Mouse (Mus musculus) forebrain, postnatal 0 days (tissue): ENCODE data around the gene Sox4. TPM values are rescaled to one million over a fixed set of nuclear protein-coding genes. Genes with fewer than 3 reads are reported as not detected.

Source experiments
- ATAC-seq: fragments of 200-750 bp; cut with Nextera tagmentation; 2 replicates; pipeline ENCODE4 v1.8.0; 2017; ENCODE audit warnings: mild to moderate bottlenecking, moderate library complexity
- DNase-seq: peaks from one replicate; pipeline ENCODE4 v3.0.0-alpha.2; 2015
- H3K27ac ChIP-seq: fragments of 300-500 bp; sonication (generic); 2 replicates; pipeline ENCODE4 v1.5.1; 2014; ENCODE audit warnings: low read depth, mild to moderate bottlenecking, antibody characterized with exemption, low read length, moderate library complexity, mixed read lengths
- H3K27me3 ChIP-seq: fragments of 300-500 bp; sonication (generic); 2 replicates; pipeline ENCODE4 v1.6.1; 2014; ENCODE audit warnings: mild to moderate bottlenecking, low read length, mixed read lengths; ENCODE audit not compliant: insufficient read depth
- H3K36me3 ChIP-seq: fragments of 300-500 bp; sonication (generic); 2 replicates; pipeline ENCODE4 v1.6.1; 2014; ENCODE audit warnings: mild to moderate bottlenecking, moderate library complexity; ENCODE audit not compliant: insufficient read depth
- H3K4me1 ChIP-seq: fragments of 300-500 bp; sonication (generic); 2 replicates; pipeline ENCODE4 v1.6.1; 2014; ENCODE audit warnings: antibody characterized with exemption; ENCODE audit not compliant: insufficient read depth
- H3K4me2 ChIP-seq: fragments of 300-500 bp; sonication (generic); 2 replicates; pipeline ENCODE4 v1.6.1; 2014; ENCODE audit warnings: low read depth, mild to moderate bottlenecking, moderate library complexity
- H3K4me3 ChIP-seq: fragments of 300-500 bp; sonication (generic); 2 replicates; pipeline ENCODE4 v1.5.1; 2014; ENCODE audit warnings: low read depth, low read length, mixed read lengths
- H3K9ac ChIP-seq: fragments of 300-500 bp; sonication (generic); 2 replicates; pipeline ENCODE4 v1.6.1; 2014; ENCODE audit warnings: mild to moderate bottlenecking
- H3K9me3 ChIP-seq: fragments of 300-500 bp; sonication (generic); 2 replicates; pipeline ENCODE4 v1.6.1; 2016; ENCODE audit warnings: low read length
- CTCF ChIP-seq: sonication (generic); IDR thresholded peaks from 2 replicates; pipeline ENCODE4 v1.5.1; 2016; ENCODE audit warnings: antibody characterized with exemption, control low read depth, low read depth
- WGBS: fragments of 180-500 bp; shearing (Covaris S2); extraction: QIAGEN DNeasy Blood & Tissue Kit; methylation state at CpG from one replicate; pipeline ENCODE4 v1.1.7; 2014; 5-methylcytosine and 5-hydroxymethylcytosine counted together
- polyA plus RNA-seq: library from polyadenylated mRNA; unstranded; fragments of >200 nt; fragmentation: Nextera tagmentation; extraction: Ambion mirVana; gene quantifications from 2 replicates; pipeline ENCODE4 v1.2.1, GENCODE M21; 2015
- total RNA-seq: library from RNA; depleted of rRNA; stranded (reverse); fragments of >200 nt; gene quantifications from 2 replicates; pipeline ENCODE4 v1.2.3, GENCODE M21; 2014

Gene Sox4
- total and polyA plus RNA-seq, 2 experiments from 2014 or later: 202 to 275 TPM

DNA sequence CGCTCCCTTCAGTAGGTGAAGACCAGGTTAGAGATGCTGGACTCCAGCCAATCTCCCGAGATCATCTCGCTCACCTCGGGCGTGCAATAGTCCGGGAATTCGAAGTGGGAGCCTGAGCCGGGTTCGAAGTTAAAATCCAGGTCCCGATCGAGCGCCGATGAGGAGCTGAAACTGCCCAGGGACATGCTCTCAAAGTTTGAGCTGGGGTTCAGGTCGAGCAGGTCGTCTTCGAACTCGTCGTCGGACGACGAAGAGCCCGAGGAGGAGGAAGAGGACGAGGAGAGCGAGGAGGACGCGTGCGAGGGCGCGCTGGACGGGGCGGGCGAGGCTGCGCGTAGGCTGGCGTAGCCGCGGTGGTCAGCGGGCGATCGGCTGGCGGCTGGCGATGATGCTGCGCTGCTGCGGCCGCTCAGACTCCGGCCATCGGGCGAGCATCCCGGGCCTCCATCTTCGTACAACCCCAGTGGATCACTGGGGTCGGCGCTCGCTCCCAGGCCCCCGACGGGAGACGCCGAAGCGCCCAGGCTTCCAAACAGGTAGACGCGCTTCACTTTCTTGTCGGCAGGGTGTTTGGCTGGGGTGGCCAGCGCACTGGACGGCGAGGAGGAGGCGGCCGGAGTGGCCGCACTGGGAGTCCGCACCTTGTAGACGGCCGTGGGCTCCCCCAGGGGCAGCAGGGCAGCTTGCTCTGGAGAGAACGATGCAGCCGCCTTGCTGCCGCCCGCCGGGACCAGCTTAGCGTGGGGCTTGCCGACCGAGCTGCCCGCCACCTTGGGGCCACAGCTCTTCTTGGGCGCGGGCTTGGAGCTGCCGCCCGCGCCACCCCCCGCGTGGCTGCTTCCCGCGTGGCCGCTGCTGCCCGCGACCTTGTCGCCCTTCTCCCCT is 1.6 kb downstream of the Sox4 start:
- H3K4me3 ChIP-seq: peak overlapping the region; percentile 92
- peaks cover 3% of the 10 kb centered on the region for H3K4me1 ChIP-seq
- no peaks in the 10 kb centered on the region for H3K36me3 ChIP-seq
- no peaks in the 10 kb centered on the region for H3K9me3 ChIP-seq
- peak overlapping the region; percentile 99 for H3K9ac ChIP-seq
- peak; percentile 61 for DNase-seq
- ATAC-seq: no peak
- under 1% methylated on average over 90 of the region's 92 CpGs for WGBS
- H3K4me2 ChIP-seq: peak overlapping the region; percentile 47
- TF ChIP-seq CTCF: no peak
- H3K27ac ChIP-seq: peak overlapping the region; percentile 99
- H3K27me3 ChIP-seq: no peaks in the 10 kb centered on the region

DNA sequence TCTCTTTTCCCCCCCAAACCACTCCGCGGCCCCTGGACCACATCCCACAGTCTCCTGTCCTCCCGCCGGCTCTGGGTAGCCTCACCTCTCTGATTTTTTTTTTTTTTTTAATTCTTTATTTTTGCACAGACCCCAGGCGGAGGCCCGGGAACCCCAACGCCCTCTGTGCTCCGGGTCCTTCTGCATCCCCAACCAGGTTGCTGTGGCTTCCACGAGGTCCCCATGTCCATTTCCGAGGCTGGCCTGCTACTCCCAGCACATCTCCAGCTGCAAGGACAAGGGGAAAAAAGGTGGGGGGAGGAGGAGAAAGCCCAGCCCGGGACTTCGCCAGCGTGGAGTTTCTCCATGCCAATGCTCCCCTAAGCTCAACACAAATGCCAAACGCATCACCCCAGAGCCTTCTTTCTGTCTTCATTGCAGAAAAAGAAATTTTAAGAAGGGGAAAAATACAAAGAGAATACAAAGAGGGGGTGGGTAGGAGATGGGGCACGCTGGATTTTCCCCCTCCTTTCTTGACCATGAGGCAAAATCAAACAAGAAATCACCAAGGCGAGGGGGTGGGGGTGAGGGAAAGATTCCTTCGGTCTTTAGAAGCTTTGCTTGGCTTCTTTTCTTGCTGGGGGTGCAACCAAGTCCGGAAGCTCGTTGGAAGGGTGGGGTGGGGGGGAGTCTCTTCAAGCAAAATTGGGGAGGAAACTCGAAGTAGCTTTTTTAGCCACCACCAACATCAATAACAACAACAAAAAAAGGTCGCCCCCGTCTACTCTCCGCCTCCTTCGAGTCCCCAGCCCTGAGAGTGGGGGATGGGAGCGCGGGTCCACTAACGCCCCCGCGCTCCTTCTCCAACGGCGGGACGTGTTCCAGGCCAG is 2.7 kb downstream of the Sox4 start:
- Histone ChIP-seq H3K27ac (peak overlapping the region; percentile 99), H3K4me3 (peak overlapping the region; percentile 92), H3K36me3 (no peaks in the 10 kb centered on the region), H3K4me2 (peak overlapping the region; percentile 47), H3K9me3 (no peaks in the 10 kb centered on the region), H3K27me3 (no peaks in the 10 kb centered on the region), H3K4me1 (peaks cover 5% of the 10 kb centered on the region), H3K9ac (peak overlapping the region; percentile 99)
- peak; percentile 74 for DNase-seq
- ATAC-seq: no peak
- under 1% methylated on average over 32 of the region's 32 CpGs for WGBS
- no peak for TF ChIP-seq CTCF

DNA sequence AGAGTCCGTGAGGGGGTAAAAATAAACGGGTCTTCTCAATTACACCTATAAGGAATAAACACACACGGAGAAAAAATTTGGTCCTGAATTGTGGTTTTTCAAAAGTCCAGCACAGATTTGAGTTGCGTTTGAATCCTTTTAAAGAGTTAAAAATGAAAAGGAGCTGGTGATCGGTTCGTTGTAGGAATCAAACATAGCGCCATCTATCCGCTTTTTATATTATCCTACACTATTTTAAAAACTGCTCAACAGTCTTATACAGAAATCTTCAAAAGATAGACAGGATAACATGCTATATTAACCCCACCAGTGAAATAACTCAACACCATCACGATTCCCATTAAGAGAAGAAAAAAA is 3.3 kb downstream of the Sox4 start:
- peak; percentile 43 for TF ChIP-seq CTCF
- H3K36me3 ChIP-seq: no peaks in the 10 kb centered on the region
- H3K4me3 ChIP-seq: peak overlapping the region; percentile 92
- H3K4me1 ChIP-seq: peaks cover 5% of the 10 kb centered on the region
- under 1% methylated on average over 9 of the region's 9 CpGs for WGBS
- ATAC-seq: no peak
- H3K9me3 ChIP-seq: no peaks in the 10 kb centered on the region
- no peaks in the 10 kb centered on the region for H3K27me3 ChIP-seq
- DNase-seq: peak; percentile 79
- peak overlapping the region; percentile 99 for H3K27ac ChIP-seq
- H3K4me2 ChIP-seq: peak overlapping the region; percentile 47
- H3K9ac ChIP-seq: peak overlapping the region; percentile 99

- Histone ChIP-seq H3K36me3 (no peaks in the 10 kb centered on the region), H3K27ac (peak overlapping the region; percentile 87), H3K4me3 (peak overlapping the region; percentile 92), H3K4me2 (peak overlapping the region; percentile 64), H3K9me3 (no peaks in the 10 kb centered on the region), H3K27me3 (no peaks in the 10 kb centered on the region), H3K4me1 (peaks cover 5% of the 10 kb centered on the region), H3K9ac (peak overlapping the region; percentile 51)
- TF ChIP-seq CTCF: no peak
- 1% methylated on average over 11 of the region's 11 CpGs for WGBS
- ATAC-seq (no peak), DNase-seq (peak; percentile 57)
Observed at GRCm38 (mm10) chr13:28949279-28949915, 4.1 kb downstream of the Sox4 start.

DNA sequence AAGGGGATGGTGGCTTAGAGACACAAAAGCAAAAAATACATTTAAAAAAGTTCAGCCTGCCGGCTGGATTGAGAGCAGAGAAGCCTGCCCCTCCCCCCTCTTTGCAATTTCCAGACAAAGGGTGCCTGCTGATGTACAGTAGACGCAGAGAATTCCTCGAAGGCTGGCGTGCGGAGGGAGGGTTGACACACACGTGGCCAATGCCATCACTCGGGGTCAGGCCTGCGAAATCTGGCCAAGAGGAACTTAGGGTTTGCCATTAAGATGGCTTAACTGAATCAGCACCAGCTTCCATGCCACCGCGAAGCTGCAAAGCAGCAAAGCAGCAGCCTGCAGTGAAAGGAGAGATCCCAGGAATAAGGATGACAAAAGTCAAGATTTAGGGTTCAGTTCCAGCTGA is 5.0 kb downstream of the Sox4 start:
- Histone ChIP-seq H3K36me3 (no peaks in the 10 kb centered on the region), H3K4me2 (peak overlapping the region; percentile 64), H3K4me3 (peak overlapping the region; percentile 92), H3K4me1 (peaks cover 5% of the 10 kb centered on the region; the same call in 1 of the 2 replicates), H3K9me3 (no peaks in the 10 kb centered on the region), H3K9ac (peak overlapping the region; percentile 51), H3K27ac (peak overlapping the region; percentile 87), H3K27me3 (no peaks in the 10 kb centered on the region)
- DNase-seq (peak; percentile 76), ATAC-seq (no peak)
- TF ChIP-seq CTCF: no peak
- whole genome bisulfite sequencing: 2% methylated on average over 10 of the region's 10 CpGs

DNA sequence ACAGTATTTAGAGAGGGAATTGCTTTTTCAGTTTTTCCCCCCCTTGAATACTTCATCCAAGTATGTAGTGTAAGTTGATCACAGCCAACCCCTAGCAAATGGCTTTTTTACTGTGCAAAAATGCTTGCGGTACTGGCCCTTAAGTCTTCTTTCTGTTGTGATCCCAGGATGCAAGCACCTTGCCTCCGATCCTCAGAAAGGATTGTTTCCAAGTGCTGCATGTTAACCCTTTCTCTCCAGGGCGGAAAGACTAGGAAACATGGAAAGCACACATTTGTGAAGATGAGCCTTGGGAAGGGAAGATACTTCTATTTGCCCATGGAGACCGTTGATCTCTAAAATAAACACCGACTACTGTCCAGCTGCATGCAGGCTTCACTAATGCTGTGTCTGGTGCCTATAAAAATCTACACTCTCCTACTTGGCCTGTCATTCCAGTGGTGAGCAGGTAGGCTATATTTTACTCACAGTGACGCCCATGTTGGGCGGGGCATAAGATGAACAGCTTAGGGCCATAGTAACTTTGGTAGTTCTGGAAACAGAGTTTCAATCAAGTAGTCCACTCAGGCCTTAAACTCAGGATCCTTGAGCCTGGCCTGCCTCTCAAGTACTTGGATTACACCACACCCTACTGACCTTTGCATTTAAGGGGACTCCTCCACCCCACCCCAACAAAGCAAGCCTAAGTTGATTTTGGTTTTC is 5.6 kb downstream of the Sox4 start:
- Histone ChIP-seq H3K27me3 (no peaks in the 10 kb centered on the region), H3K4me1 (peaks cover 5% of the 10 kb centered on the region; the same call in 1 of the 2 replicates), H3K9ac (peak overlapping the region; percentile 51), H3K4me3 (peak overlapping the region; percentile 92), H3K4me2 (peak overlapping the region; percentile 64), H3K9me3 (no peaks in the 10 kb centered on the region), H3K36me3 (no peaks in the 10 kb centered on the region), H3K27ac (peak overlapping the region; percentile 87)
- WGBS: 19% methylated on average over 7 of the region's 7 CpGs
- DNase-seq (peak; percentile 67), ATAC-seq (no peak)
- no peak for TF ChIP-seq CTCF
